ENCODE assay signal across 8 mouse cellular contexts in the genomic region with DNA sequence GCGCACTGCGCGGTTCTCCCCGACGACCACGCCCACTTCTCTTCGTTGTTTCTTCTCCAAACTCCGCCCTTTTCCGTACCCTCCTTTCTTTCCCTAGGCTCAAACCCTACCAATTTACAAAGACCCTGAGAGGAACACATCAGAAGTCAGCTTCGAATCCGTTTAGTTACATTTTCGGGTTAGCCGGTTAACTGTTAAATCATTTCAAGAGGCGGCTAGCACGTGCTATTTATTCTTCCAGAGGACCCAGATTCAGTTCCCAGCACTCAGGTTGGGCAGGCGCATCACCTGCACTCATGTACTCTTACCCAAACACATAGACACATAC. TPM values are rescaled to one million over a fixed set of nuclear protein-coding genes. Genes with fewer than 3 reads are reported as not detected.
A peak's percentile ranks its signal among the peaks of the same experiment; 100 is the strongest.
DNase-seq lines count a peak whose midpoint lies in the region; ATAC-seq and TF ChIP-seq lines count a peak whose summit lies in the region.

Gene Guk1, minus strand, starts transcription at position 154 of the 328 bp plus-strand sequence.

- no peak for ATAC-seq in frontal cortex, adult (ENCODE audit: low TSS enrichment)
- ATAC-seq in forebrain, embryonic 13.5 days: 0 out of 2 replicates have a peak, but pooled peaks have one; percentile 11
- ATAC-seq in hindbrain, embryonic 11.5 days (ENCODE audit: low FRiP score): peak; percentile 28
- no peak; the same call in 1 of the 2 replicates for ATAC-seq in liver, embryonic 13.5 days (ENCODE audit: low read depth)

- no peak for DNase-seq in frontal cortex, adult 2 months (ENCODE audit: extremely low spot score in 1 of 2, low spot score in 1 of 2)
- DNase-seq in ES-E14 (ENCODE audit: low read depth, low spot score): no peak
- peak; percentile 88 for DNase-seq in hindbrain, embryonic 11.5 days (ENCODE audit: low spot score)
- no peak for DNase-seq in liver, embryonic 13.5 days
- no peak for DNase-seq in spleen, postnatal 14 days (ENCODE audit: low spot score in 2 of 2)
- DNase-seq in kidney, postnatal 36 days: no peak

- peaks cover 8% of the 10 kb centered on the region for H3K27me3 ChIP-seq in forebrain, embryonic 13.5 days
- H3K27me3 ChIP-seq in hindbrain, embryonic 11.5 days (ENCODE audit: control insufficient read depth, insufficient read depth, low read length): no peaks in the 10 kb centered on the region
- no peaks in the 10 kb centered on the region for H3K27me3 ChIP-seq in liver, embryonic 13.5 days

- H3K27ac ChIP-seq in ES-E14 (ENCODE audit: insufficient read depth, low read depth, low read length, poor library complexity, severe bottlenecking): peak within 1 kb of the TSS; percentile 62
- peak within 1 kb of the TSS; percentile 79 for H3K27ac ChIP-seq in forebrain, embryonic 13.5 days
- H3K27ac ChIP-seq in hindbrain, embryonic 11.5 days (ENCODE audit: low read depth, low read length): peak within 1 kb of the TSS; percentile 78
- peak within 1 kb of the TSS; percentile 97 for H3K27ac ChIP-seq in liver, embryonic 13.5 days

- peak within 1 kb of the TSS; percentile 94 for H3K9ac ChIP-seq in ES-E14 (ENCODE audit: insufficient read depth, low read depth, low read length, poor library complexity, severe bottlenecking)
- peak within 1 kb of the TSS; percentile 80 for H3K9ac ChIP-seq in forebrain, embryonic 13.5 days
- peak within 1 kb of the TSS; percentile 69 for H3K9ac ChIP-seq in hindbrain, embryonic 11.5 days (ENCODE audit: low read depth, low read length)
- peak within 1 kb of the TSS; percentile 85 for H3K9ac ChIP-seq in liver, embryonic 13.5 days

- in situ Hi-C loops in ES-E14 (cut with MboI; ENCODE audit: low sequenced_read_pairs in 2 of 2, unreplicated experiment in 2 of 2): no loop called here

- peak within 1 kb of the TSS; percentile 76 for H3K4me2 ChIP-seq in forebrain, embryonic 13.5 days
- H3K4me2 ChIP-seq in hindbrain, embryonic 11.5 days (replicated peaks; ENCODE audit: low read depth, low read length): peak within 1 kb of the TSS; percentile 59
- H3K4me2 ChIP-seq in liver, embryonic 13.5 days: peak within 1 kb of the TSS; percentile 96

- peaks cover 9% of the 10 kb centered on the region; the same call in 1 of the 2 replicates for H3K36me3 ChIP-seq in ES-E14 (ENCODE audit: control insufficient read depth, insufficient read depth, low read length, poor library complexity, severe bottlenecking)
- H3K36me3 ChIP-seq in forebrain, embryonic 13.5 days (ENCODE audit: poor library complexity, severe bottlenecking): no peaks in the 10 kb centered on the region
- H3K36me3 ChIP-seq in hindbrain, embryonic 11.5 days (ENCODE audit: control insufficient read depth, insufficient read depth, low read length): no peaks in the 10 kb centered on the region
- 0 out of 2 replicates have a peak, but pooled peaks cover 3% of the 10 kb centered on the region for H3K36me3 ChIP-seq in liver, embryonic 13.5 days

- WGBS in forebrain, embryonic 13.5 days: 6% methylated on average over 16 of the region's 16 CpGs
- 7% methylated on average over 16 of the region's 16 CpGs for WGBS in hindbrain, embryonic 11.5 days
- WGBS in liver, embryonic 13.5 days (ENCODE audit: insufficient replicate concordance): 5% methylated on average over 16 of the region's 16 CpGs

- no peaks in the 10 kb centered on the region for H3K9me3 ChIP-seq in ES-E14 (ENCODE audit: control insufficient read depth, insufficient read depth, low read depth, low read length)
- H3K9me3 ChIP-seq in forebrain, embryonic 13.5 days (replicated peaks): no peaks in the 10 kb centered on the region
- H3K9me3 ChIP-seq in hindbrain, embryonic 11.5 days (ENCODE audit: control insufficient read depth, low read length): no peaks in the 10 kb centered on the region
- no peaks in the 10 kb centered on the region for H3K9me3 ChIP-seq in liver, embryonic 13.5 days (replicated peaks)

- H3K4me3 ChIP-seq in ES-E14 (ENCODE audit: insufficient read depth in 1 of 2, low read depth in 1 of 2, low read length in 2 of 2, poor library complexity in 1 of 2, severe bottlenecking in 1 of 2): peak within 1 kb of the TSS; percentile 82 to 86
- peak within 1 kb of the TSS; percentile 53 for H3K4me3 ChIP-seq in forebrain, embryonic 13.5 days
- peak within 1 kb of the TSS; percentile 65 for H3K4me3 ChIP-seq in hindbrain, embryonic 11.5 days (ENCODE audit: low read depth, low read length)
- peak within 1 kb of the TSS; percentile 78 for H3K4me3 ChIP-seq in liver, embryonic 13.5 days (replicated peaks)

- H3K4me1 ChIP-seq in ES-E14 (ENCODE audit: control insufficient read depth in 2 of 2, insufficient read depth in 2 of 2, low read length in 2 of 2, poor library complexity in 1 of 2): peaks cover 3 to 13% of the 10 kb centered on the region in 2 experiments; a peak in 3 of 4 replicates
- peaks cover 15% of the 10 kb centered on the region for H3K4me1 ChIP-seq in forebrain, embryonic 13.5 days
- H3K4me1 ChIP-seq in hindbrain, embryonic 11.5 days (replicated peaks; ENCODE audit: control insufficient read depth, insufficient read depth, low read length): 0 out of 2 replicates have a peak, but pooled peaks cover 3% of the 10 kb centered on the region
- H3K4me1 ChIP-seq in liver, embryonic 13.5 days (replicated peaks): peaks cover 40% of the 10 kb centered on the region

TF ChIP-seq in ES-E14, 5 proteins besides CTCF, POLR2A, EP300 and RAD21:
- no peak for TF ChIP-seq ZNF384 (IDR thresholded peaks at IDR 0.05; ENCODE audit: low read depth, low read length)
- TF ChIP-seq MAFK (IDR thresholded peaks at IDR 0.05; ENCODE audit: insufficient read depth, low read depth, low read length): no peak
- TF ChIP-seq ZC3H11A (IDR thresholded peaks at IDR 0.05; ENCODE audit: borderline replicate concordance, low read depth, low read length): no peak
- no peak for TF ChIP-seq CHD2 (IDR thresholded peaks at IDR 0.05; ENCODE audit: low read depth, low read length)
- no peak for TF ChIP-seq HCFC1 (IDR thresholded peaks at IDR 0.05; ENCODE audit: borderline replicate concordance, insufficient read depth, low read length)

RNA-seq across cellular contexts. Expression of gene Guk1, which starts in this region (rescaled TPM):
- 232 and 250 TPM in 2 replicates for polyA plus RNA-seq in frontal cortex, adult 2 months (2012; rRNA removed)
- 188 and 238 TPM in 2 replicates for total RNA-seq in ES-E14 (2012; rRNA removed)
- polyA plus RNA-seq in forebrain, embryonic 13.5 days (2015; fragmentation: Nextera tagmentation; extraction: Ambion mirVana): 127 and 131 TPM in 2 replicates
- 105 and 107 TPM in 2 replicates for polyA plus RNA-seq in hindbrain, embryonic 11.5 days (2014; fragmentation: Nextera tagmentation; extraction: Ambion mirVana)
- 71.2 and 76.4 TPM in 2 replicates for polyA plus RNA-seq in liver, embryonic 13.5 days (2015; fragmentation: Nextera tagmentation; extraction: Ambion mirVana)

Comparison
In these comparisons a context has a peak if more than half of its experiments do, and no peak if none do; other contexts are left out.
1. ATAC-seq: peak in forebrain, embryonic 13.5 days (single experiment) and hindbrain, embryonic 11.5 days (single experiment); none in frontal cortex, adult (single experiment) and liver, embryonic 13.5 days (single experiment).
2. Peak in every context shown above with its lines, with median percentiles within 50 percentile points of each other: H3K27ac ChIP-seq, H3K4me3 ChIP-seq, H3K9ac ChIP-seq and H3K4me2 ChIP-seq.